Mouse (Mus musculus) E14TG2a.4 (cell line): ENCODE measurements around the gene Nlrx1.
A peak's percentile ranks its signal among the peaks of the same experiment; 100 is the strongest.

Source experiments
- H3K27me3 ChIP-seq: 2 replicates; pipeline ENCODE4 v1.6.1; 2014; ENCODE audit warnings: low read length, control low read depth; ENCODE audit not compliant: insufficient read depth
- H3K36me3 ChIP-seq: 2 replicates; pipeline ENCODE4 v1.6.1; 2014; ENCODE audit warnings: low read length, control low read depth; ENCODE audit not compliant: insufficient read depth
- H3K4me1 ChIP-seq: replicated peaks from 2 replicates; pipeline ENCODE4 v1.6.1; 2014; ENCODE audit warnings: low read depth, low read length, control low read depth
- H3K4me3 ChIP-seq: replicated peaks from 2 replicates; pipeline ENCODE4 v1.5.1; 2014; ENCODE audit warnings: mild to moderate bottlenecking, low read length
- H3K9me3 ChIP-seq: 2 replicates; pipeline ENCODE4 v1.6.1; 2014; ENCODE audit warnings: low read length, control low read depth
- CTCF ChIP-seq: conservative IDR thresholded peaks from 2 replicates; pipeline ENCODE4 v1.5.1; 2014; ENCODE audit warnings: low read length
- NANOG ChIP-seq: IDR thresholded peaks from 2 replicates; pipeline ENCODE4 v1.6.1; 2014; ENCODE audit warnings: borderline replicate concordance, low read length, mixed read lengths
- POU5F1 ChIP-seq: IDR thresholded peaks from 2 replicates; pipeline ENCODE4 v1.6.1; 2014; ENCODE audit warnings: low read length, borderline replicate concordance

Gene Nlrx1

DNA sequence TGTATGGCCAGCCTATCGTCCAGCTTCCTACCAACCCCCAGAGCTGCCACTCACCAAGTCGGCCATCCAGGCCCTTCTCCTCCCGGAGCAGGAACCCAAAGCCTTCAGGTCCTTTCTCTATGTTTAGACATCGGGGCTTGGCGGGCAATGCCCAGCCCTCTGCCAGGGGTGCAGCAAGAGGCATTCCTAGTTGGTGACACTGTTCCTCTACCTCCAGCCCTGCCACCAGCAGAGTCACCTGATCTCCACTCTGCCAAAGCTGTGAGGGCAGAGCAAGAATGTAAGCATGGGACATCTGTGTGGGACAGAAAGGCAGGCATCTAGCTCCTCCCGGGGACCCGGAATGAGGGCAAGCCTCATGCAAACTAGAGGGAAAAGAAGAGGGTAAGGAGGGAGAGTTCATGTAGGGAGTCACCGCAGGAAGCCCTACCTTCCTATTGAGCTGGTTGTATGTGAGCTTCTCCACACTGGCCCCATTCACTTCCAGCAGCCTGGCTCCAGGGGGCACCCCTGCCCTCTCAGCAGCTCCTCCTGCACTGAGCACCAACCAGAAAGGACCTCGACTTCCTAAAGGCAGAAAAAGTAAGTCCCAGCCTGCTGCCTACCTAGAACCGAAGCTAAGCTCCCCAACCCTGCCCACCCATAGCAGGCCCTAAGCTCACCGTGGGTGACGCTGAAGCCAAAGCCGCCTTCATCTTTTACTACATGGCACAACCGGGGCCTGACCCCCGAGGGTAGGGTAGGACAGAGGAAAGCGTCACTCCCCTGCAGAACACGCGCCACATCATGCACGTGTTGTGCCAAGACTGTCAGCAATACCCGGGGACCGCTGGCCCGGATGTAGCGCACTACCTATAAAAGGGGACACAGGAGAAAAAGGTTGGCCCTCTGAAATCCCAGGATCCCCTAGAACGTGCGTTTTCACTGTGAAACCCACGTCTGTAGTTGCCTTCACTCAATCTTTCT, 18.9 kb downstream of the Nlrx1 start:
- Histone ChIP-seq H3K4me1 (peaks cover 58% of the 10 kb centered on the region), H3K9me3 (no peaks in the 10 kb centered on the region), H3K27me3 (peaks cover 54% of the 10 kb centered on the region), H3K4me3 (peak overlapping the region; percentile 55), H3K36me3 (no peaks in the 10 kb centered on the region)
- TF ChIP-seq NANOG: no peak
- TF ChIP-seq CTCF: peak; percentile 24

DNA sequence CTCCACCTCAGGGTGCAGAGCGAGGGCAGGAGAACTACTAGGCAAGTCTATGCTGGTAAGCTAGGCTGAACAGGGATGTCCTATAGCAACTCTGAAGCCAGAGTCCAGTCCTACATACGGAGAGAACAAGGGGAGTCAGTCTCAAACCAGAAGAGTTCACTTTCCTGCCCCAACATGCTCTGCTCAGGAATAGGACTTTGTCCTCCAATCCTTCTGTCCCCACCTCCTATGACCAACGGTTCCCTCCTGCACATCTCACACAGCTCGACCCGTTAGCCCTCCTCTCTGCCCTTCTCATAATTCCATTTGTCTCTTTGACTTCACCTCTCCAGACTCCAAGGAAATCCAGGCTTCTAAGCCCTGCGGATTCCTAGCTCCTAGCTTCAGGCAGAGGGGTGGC, 20.5 kb downstream of the Nlrx1 start:
- 0 out of 2 replicates have a peak overlapping the region, but pooled peaks have one; percentile 55 for H3K4me3 ChIP-seq
- no peaks in the 10 kb centered on the region for H3K36me3 ChIP-seq
- peaks cover 50% of the 10 kb centered on the region for H3K4me1 ChIP-seq
- no peaks in the 10 kb centered on the region for H3K9me3 ChIP-seq
- TF ChIP-seq CTCF (no peak), POU5F1 (no peak), NANOG (no peak)
- peaks cover 44% of the 10 kb centered on the region for H3K27me3 ChIP-seq

DNA sequence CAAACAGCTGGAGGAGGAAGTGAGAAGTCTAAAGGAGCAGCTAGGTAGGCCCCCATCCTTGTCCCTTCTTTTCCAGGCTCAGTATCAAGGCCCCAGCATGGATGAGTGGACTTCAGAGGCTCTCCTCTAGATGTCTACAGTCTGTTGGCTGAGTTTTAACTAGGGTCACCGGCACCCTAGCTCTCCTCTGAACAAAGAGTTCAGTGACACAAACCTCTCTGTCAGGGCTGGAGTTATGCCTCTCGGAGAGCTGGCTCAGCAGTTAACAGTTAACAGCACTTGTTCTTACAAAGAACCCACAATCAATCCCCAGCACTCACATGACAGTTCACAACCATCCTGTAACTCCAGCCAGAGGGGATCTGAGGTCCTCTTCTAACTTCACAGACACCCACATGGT, 24.8 kb downstream of the Nlrx1 start:
- Histone ChIP-seq H3K36me3 (no peaks in the 10 kb centered on the region), H3K27me3 (peaks cover 22% of the 10 kb centered on the region), H3K4me1 (peaks cover 15% of the 10 kb centered on the region), H3K4me3 (no peak overlapping the region), H3K9me3 (no peaks in the 10 kb centered on the region)
- TF ChIP-seq NANOG: no peak
- TF ChIP-seq POU5F1: no peak
- TF ChIP-seq CTCF: no peak

DNA sequence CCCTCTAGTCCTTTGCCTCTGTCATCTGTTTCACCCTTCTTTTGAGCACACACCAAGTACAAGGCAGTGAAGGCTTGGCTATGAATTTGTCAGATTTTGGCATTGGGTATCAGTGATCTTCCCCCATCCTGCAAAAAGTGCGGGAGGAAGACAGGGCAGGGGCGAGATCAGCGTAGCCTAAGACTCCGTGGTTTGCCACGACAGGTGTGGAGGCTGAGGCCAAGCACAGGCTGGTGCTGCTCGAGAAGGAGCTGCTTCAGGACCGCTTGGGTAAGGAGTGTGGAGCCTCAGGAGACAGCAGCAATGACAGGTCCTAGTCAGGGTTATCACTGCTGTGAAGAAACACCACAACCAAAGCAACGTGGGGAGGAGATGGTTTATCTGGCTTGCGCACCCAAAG, 27.0 kb downstream of the Nlrx1 start:
- Histone ChIP-seq H3K4me3 (no peak overlapping the region), H3K36me3 (no peaks in the 10 kb centered on the region), H3K27me3 (peaks cover 8% of the 10 kb centered on the region), H3K4me1 (peaks cover 3% of the 10 kb centered on the region; the same call in 1 of the 2 replicates), H3K9me3 (no peaks in the 10 kb centered on the region)
- TF ChIP-seq NANOG: no peak
- TF ChIP-seq CTCF: no peak
- TF ChIP-seq POU5F1: no peak

DNA sequence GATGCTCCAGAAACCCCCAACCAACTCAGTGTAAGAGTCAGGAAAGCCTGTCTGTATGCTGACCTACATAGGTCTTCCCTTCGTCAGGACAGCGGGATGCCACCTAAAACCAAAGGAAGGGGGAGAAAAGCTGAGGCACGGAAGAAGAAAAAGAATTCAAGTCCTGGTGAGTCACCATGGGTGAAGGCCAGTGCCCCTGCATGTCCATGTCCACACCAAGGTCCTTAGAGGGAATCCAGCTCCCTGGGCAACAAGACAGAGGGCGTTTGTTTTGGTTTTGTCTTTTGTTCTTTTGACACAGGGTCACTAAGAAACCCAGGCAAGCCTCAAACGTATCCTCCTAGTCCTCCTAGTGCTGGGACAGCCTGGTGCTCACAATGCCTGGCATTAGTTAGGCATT, 27.5 kb downstream of the Nlrx1 start:
- Histone ChIP-seq H3K4me1 (peaks cover 3% of the 10 kb centered on the region; the same call in 1 of the 2 replicates), H3K27me3 (peaks cover 8% of the 10 kb centered on the region), H3K4me3 (no peak overlapping the region), H3K9me3 (no peaks in the 10 kb centered on the region), H3K36me3 (no peaks in the 10 kb centered on the region)
- TF ChIP-seq NANOG (no peak), CTCF (no peak), POU5F1 (no peak)

DNA sequence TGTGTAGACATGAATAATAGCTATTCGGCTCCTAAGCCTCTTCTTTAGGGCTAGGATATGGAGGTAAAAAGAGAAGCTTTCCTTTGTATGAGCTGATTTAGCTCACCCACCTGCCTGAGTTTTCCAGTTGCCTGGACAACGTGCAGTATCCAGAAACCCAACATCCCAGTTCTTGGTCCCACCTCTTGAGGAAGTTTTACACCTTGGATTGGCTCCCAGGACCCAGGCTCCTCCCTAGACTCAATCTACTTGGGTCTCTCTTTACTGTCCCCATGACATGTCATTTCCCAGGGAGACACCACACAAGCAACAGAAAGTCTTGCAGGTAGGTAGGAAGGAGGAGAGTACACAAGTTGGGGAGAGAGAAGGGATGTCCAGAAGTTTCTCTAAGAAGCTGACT, 28.0 kb downstream of the Nlrx1 start, which contains the start of gene Ccdc153:
Ccdc153 (plus strand) TSS at position 278 of the 400 bp plus-strand sequence.
- H3K27me3 ChIP-seq: peaks cover 8% of the 10 kb centered on the region
- H3K4me1 ChIP-seq: peaks cover 3% of the 10 kb centered on the region; the same call in 1 of the 2 replicates
- H3K36me3 ChIP-seq: no peaks in the 10 kb centered on the region
- no peaks in the 10 kb centered on the region for H3K9me3 ChIP-seq
- no peak for TF ChIP-seq NANOG
- no peak for TF ChIP-seq CTCF
- TF ChIP-seq POU5F1: no peak
- H3K4me3 ChIP-seq: no peak within 1 kb of the TSS

DNA sequence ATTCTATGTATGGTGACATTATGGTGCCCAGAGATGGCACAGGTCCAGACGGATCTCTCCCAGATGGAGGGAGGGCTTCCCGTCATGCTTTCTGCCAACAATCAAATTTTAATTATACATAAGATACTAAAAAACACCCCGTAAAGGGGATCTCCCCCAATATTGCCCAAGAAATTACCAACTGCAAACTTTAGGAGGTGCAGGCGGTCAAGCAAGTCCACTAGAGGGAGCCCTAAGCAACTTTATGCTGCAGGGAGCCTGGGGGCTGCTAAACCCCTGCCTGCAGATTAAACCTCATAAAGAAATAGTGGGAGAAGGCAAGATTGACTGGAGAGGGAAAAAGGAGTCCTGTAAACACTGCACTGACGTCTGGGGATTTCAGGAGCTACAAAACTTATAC, 29.0 kb downstream of the Nlrx1 start:
- Histone ChIP-seq H3K9me3 (no peaks in the 10 kb centered on the region), H3K27me3 (peaks cover 8% of the 10 kb centered on the region), H3K36me3 (no peaks in the 10 kb centered on the region), H3K4me3 (no peak overlapping the region), H3K4me1 (peaks cover 3% of the 10 kb centered on the region)
- TF ChIP-seq CTCF (peak; percentile 79), NANOG (no peak), POU5F1 (no peak)

DNA sequence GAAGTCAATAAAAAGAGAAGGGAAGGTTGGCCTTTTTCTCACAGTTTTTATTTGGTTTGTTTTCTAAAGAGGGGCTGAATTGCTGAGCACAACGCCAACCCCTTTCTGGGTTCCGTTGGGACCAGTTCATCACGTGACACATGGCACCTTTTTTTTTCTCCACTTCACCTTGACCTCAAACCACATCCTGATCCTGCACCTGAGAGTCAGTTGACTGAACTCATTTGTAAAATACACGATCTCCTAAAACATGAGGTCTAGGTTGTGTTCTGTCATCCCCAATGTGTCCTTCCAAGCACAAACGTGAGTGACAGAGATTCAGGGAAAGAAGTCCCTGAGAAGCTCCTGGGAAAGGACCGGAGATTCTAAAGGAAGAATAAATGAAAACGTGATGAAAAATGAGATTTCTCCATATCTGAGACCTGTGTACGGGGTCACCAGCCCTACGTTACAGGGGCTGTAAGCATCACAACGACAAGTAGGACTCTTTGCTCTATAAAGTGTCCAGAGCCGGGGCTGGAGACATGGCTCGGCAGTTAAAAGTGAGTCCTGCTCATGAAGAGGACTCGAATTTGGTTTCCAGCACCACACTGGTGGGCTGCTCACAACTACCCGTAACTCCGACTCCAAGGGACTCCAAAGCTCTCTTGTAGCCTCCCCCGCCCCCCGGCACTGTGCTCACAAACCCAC, 29.8 kb downstream of the Nlrx1 start:
- no peak overlapping the region for H3K4me3 ChIP-seq
- H3K36me3 ChIP-seq: no peaks in the 10 kb centered on the region
- H3K4me1 ChIP-seq: peaks cover 3% of the 10 kb centered on the region
- TF ChIP-seq CTCF (no peak), POU5F1 (no peak), NANOG (no peak)
- H3K27me3 ChIP-seq: peaks cover 8% of the 10 kb centered on the region
- H3K9me3 ChIP-seq: no peaks in the 10 kb centered on the region
